Mouse (Mus musculus): ENCODE results near the gene Stk35. TPM values are rescaled to one million over a fixed set of nuclear protein-coding genes. Genes with fewer than 3 reads are reported as not detected.

Stk35 gene
- total and polyA plus RNA-seq, 3 experiments = 10.4 to 22.9 (median 10.9) TPM

DNA sequence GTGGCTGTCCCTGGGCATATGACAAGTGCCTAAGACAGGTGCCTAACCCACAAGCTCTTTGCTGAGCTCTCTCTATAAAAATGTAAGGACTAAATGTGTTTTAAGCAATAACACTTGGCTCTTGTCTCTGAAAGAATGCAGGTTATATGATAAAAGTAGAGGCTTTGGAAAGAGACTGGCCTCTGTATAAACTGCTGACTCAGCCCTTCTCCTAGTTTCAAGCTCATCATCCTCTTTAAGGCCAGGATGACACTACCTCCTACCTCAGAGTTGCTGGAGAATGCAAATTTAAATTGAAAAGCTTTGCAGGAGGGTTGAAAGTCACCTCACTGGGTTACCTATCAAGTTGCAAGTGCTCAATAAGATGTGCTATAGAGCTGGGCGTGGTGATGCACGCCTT lies 23.0 kb downstream of the Stk35 start:
- DNase-seq (ENCODE audit: low spot score) = no peak
- Histone ChIP-seq H3K4me3 (ENCODE audit: low read depth, low read length) (no peak overlapping the region), H3K36me3 (replicated peaks) (peaks cover 87% of the 10 kb centered on the region), H3K9me3 (replicated peaks) (no peaks in the 10 kb centered on the region), H3K27me3 (ENCODE audit: insufficient read depth, low read length) (no peaks in the 10 kb centered on the region), H3K4me1 (ENCODE audit: insufficient read depth, low read depth, low read length) (peaks cover 10% of the 10 kb centered on the region; the same call in 1 of the 2 replicates)
- TF ChIP-seq GATA2 (IDR thresholded peaks at IDR 0.05; ENCODE audit: borderline replicate concordance, low read depth, low read length) (no peak), GATA1 (IDR thresholded peaks at IDR 0.05; ENCODE audit: borderline replicate concordance, low read length) (no peak), TAL1 (conservative IDR thresholded peaks at IDR 0.05; ENCODE audit: low read depth, low read length) (no peak), POLR2AphosphoS5 (IDR thresholded peaks at IDR 0.05; ENCODE audit: insufficient replicate concordance, low read depth, low read length) (no peak), CTCF (IDR thresholded peaks at IDR 0.05; ENCODE audit: low read depth, low read length) (no peak)
- ATAC-seq (ENCODE audit: extremely low read depth, insufficient number of reproducible peaks, low FRiP score, poor library complexity, severe bottlenecking) = no peak

GRCm38 (mm10) chr2:129824254-129824653 lies 23.9 kb downstream of the Stk35 start:
- DNase-seq (ENCODE audit: low spot score) (no peak), ATAC-seq (ENCODE audit: extremely low read depth, insufficient number of reproducible peaks, low FRiP score, poor library complexity, severe bottlenecking) (no peak)
- Histone ChIP-seq H3K36me3 (replicated peaks) (peaks cover 87% of the 10 kb centered on the region), H3K4me3 (ENCODE audit: low read depth, low read length) (no peak overlapping the region), H3K27me3 (ENCODE audit: insufficient read depth, low read length) (no peaks in the 10 kb centered on the region), H3K9me3 (replicated peaks) (no peaks in the 10 kb centered on the region), H3K4me1 (ENCODE audit: insufficient read depth, low read depth, low read length) (peaks cover 2% of the 10 kb centered on the region; the same call in 1 of the 2 replicates)
- TF ChIP-seq CTCF (IDR thresholded peaks at IDR 0.05; ENCODE audit: low read depth, low read length) (no peak), TAL1 (conservative IDR thresholded peaks at IDR 0.05; ENCODE audit: low read depth, low read length) (no peak), POLR2AphosphoS5 (IDR thresholded peaks at IDR 0.05; ENCODE audit: insufficient replicate concordance, low read depth, low read length) (no peak), GATA2 (IDR thresholded peaks at IDR 0.05; ENCODE audit: borderline replicate concordance, low read depth, low read length) (no peak)

GRCm38 (mm10) chr2:129826141-129826540 lies 25.8 kb downstream of the Stk35 start:
- no peak for TF ChIP-seq GATA1 (IDR thresholded peaks at IDR 0.05; ENCODE audit: borderline replicate concordance, low read length)
- TF ChIP-seq TAL1 (conservative IDR thresholded peaks at IDR 0.05; ENCODE audit: low read depth, low read length) = no peak
- TF ChIP-seq GATA2 (IDR thresholded peaks at IDR 0.05; ENCODE audit: borderline replicate concordance, low read depth, low read length) = no peak
- TF ChIP-seq CTCF (IDR thresholded peaks at IDR 0.05; ENCODE audit: low read depth, low read length) = no peak
- TF ChIP-seq POLR2AphosphoS5 (IDR thresholded peaks at IDR 0.05; ENCODE audit: insufficient replicate concordance, low read depth, low read length) = no peak
- Histone ChIP-seq H3K27me3 (ENCODE audit: insufficient read depth, low read length) (no peaks in the 10 kb centered on the region), H3K9me3 (replicated peaks) (no peaks in the 10 kb centered on the region), H3K4me3 (ENCODE audit: low read depth, low read length) (no peak overlapping the region), H3K36me3 (replicated peaks) (peaks cover 87% of the 10 kb centered on the region), H3K4me1 (ENCODE audit: insufficient read depth, low read depth, low read length) (0 out of 2 replicates have a peak, but pooled peaks cover 2% of the 10 kb centered on the region)
- ATAC-seq (ENCODE audit: extremely low read depth, insufficient number of reproducible peaks, low FRiP score, poor library complexity, severe bottlenecking) = no peak
- no peak for DNase-seq (ENCODE audit: low spot score)

DNA sequence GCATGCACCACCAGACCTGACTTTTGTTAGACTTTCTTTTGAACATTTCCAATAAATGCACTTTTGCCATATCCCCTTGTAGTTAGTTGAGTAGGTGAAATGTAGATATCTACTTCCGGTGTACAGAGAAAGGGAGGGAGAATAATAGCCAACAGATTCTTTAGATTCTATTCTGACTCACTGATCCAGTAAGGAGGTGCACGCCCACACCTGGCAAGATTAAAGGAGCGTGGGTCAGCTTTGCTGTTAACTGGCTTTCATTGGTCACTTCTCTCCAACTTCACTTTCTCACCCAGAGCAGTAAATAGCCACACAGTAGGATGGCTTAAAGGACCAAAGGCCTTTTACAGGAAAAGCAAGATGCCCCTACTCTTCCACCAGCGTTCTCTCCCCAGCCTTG lies 32.7 kb downstream of the Stk35 start:
- Histone ChIP-seq H3K36me3 (replicated peaks) (peaks cover 41% of the 10 kb centered on the region), H3K4me3 (ENCODE audit: low read depth, low read length) (no peak overlapping the region), H3K4me1 (ENCODE audit: insufficient read depth, low read depth, low read length) (no peaks in the 10 kb centered on the region), H3K27me3 (ENCODE audit: insufficient read depth, low read length) (no peaks in the 10 kb centered on the region), H3K9me3 (replicated peaks) (no peaks in the 10 kb centered on the region)
- ATAC-seq (ENCODE audit: extremely low read depth, insufficient number of reproducible peaks, low FRiP score, poor library complexity, severe bottlenecking) (no peak), DNase-seq (ENCODE audit: low spot score) (no peak)
- TF ChIP-seq GATA2 (IDR thresholded peaks at IDR 0.05; ENCODE audit: borderline replicate concordance, low read depth, low read length) = no peak
- TF ChIP-seq CTCF (IDR thresholded peaks at IDR 0.05; ENCODE audit: low read depth, low read length) = no peak
- TF ChIP-seq TAL1 (conservative IDR thresholded peaks at IDR 0.05; ENCODE audit: low read depth, low read length) = no peak
- no peak for TF ChIP-seq POLR2AphosphoS5 (IDR thresholded peaks at IDR 0.05; ENCODE audit: insufficient replicate concordance, low read depth, low read length)
- no peak for TF ChIP-seq GATA1 (IDR thresholded peaks at IDR 0.05; ENCODE audit: borderline replicate concordance, low read length)

- H3K36me3 ChIP-seq (replicated peaks) = peaks cover 29% of the 10 kb centered on the region
- H3K4me3 ChIP-seq (ENCODE audit: low read depth, low read length) = no peak overlapping the region
- ATAC-seq (ENCODE audit: extremely low read depth, insufficient number of reproducible peaks, low FRiP score, poor library complexity, severe bottlenecking) (no peak), DNase-seq (ENCODE audit: low spot score) (no peak)
- no peaks in the 10 kb centered on the region for H3K27me3 ChIP-seq (ENCODE audit: insufficient read depth, low read length)
- no peak for TF ChIP-seq POLR2AphosphoS5 (IDR thresholded peaks at IDR 0.05; ENCODE audit: insufficient replicate concordance, low read depth, low read length)
- TF ChIP-seq GATA1 (IDR thresholded peaks at IDR 0.05; ENCODE audit: borderline replicate concordance, low read length) = no peak
- no peak for TF ChIP-seq GATA2 (IDR thresholded peaks at IDR 0.05; ENCODE audit: borderline replicate concordance, low read depth, low read length)
- no peaks in the 10 kb centered on the region for H3K4me1 ChIP-seq (ENCODE audit: insufficient read depth, low read depth, low read length)
- no peaks in the 10 kb centered on the region for H3K9me3 ChIP-seq (replicated peaks)
Observed at GRCm38 (mm10) chr2:129834221-129834620, 33.9 kb downstream of the Stk35 start.

- Histone ChIP-seq H3K4me3 (ENCODE audit: low read depth, low read length) (no peak overlapping the region), H3K27me3 (ENCODE audit: insufficient read depth, low read length) (no peaks in the 10 kb centered on the region), H3K36me3 (replicated peaks) (peaks cover 22% of the 10 kb centered on the region), H3K4me1 (ENCODE audit: insufficient read depth, low read depth, low read length) (no peaks in the 10 kb centered on the region), H3K9me3 (replicated peaks) (no peaks in the 10 kb centered on the region)
- TF ChIP-seq POLR2AphosphoS5 (IDR thresholded peaks at IDR 0.05; ENCODE audit: insufficient replicate concordance, low read depth, low read length) (no peak), GATA1 (IDR thresholded peaks at IDR 0.05; ENCODE audit: borderline replicate concordance, low read length) (no peak), CTCF (IDR thresholded peaks at IDR 0.05; ENCODE audit: low read depth, low read length) (no peak), TAL1 (conservative IDR thresholded peaks at IDR 0.05; ENCODE audit: low read depth, low read length) (no peak), GATA2 (IDR thresholded peaks at IDR 0.05; ENCODE audit: borderline replicate concordance, low read depth, low read length) (no peak)
- ATAC-seq (ENCODE audit: extremely low read depth, insufficient number of reproducible peaks, low FRiP score, poor library complexity, severe bottlenecking) (no peak), DNase-seq (ENCODE audit: low spot score) (no peak)
Observed at GRCm38 (mm10) chr2:129834881-129835280, 34.6 kb downstream of the Stk35 start.

All from G1E (cell line).